Mouse (Mus musculus) right cerebral cortex, postnatal 10 days (tissue): ENCODE data around the gene Mlc1.

ENCODE experiments used
- DNase-seq, 2 experiments: peaks; one replicate each; pipeline ENCODE4 v3.0.0; 2021; ENCODE audit warnings: low spot score in 2 of 2

Gene Mlc1

DNA sequence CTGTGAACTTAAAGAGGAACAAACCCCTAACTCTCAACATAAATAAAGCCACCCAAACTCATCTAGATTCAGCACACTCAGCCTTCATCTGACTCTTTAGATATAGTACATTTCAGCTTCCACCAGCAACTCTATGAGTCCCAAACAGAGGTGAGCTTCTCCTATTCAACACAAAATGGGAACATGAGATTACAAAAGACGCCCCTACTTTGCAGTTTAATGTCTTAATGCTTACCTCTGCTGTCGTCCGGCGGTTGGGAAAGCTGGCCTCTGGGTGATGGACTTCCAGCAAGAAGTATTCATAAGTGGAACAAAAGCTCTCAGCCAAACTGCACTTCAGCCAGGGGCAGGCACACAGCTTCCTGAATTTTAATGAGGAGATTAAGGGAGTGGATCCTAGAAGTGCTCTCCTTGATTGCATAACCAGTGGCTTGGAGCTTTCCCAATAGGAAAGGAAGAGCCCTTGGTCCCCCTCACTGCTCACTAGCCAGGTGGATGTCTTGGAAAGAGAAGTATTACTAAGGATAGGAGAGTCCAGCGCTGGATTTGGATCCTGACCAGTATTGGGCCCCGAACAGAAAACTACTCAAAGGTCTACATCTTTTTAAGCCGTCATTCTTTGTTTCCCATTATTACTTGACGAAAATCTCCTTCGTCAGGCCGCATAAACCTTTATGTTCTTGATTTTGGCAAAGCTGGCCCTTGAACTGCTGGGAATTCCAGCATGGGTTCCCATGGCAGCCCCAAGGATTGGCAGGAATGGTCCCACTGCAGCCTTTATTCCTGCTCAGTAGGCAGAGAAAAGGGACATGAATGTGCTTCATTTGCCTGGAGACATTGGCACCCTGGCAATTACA lies at the start of gene Mlc1:
Mlc1 (minus strand) TSS at position 727 of the 857 bp plus-strand sequence.
- peak; percentile 72 to 75 for DNase-seq

DNA sequence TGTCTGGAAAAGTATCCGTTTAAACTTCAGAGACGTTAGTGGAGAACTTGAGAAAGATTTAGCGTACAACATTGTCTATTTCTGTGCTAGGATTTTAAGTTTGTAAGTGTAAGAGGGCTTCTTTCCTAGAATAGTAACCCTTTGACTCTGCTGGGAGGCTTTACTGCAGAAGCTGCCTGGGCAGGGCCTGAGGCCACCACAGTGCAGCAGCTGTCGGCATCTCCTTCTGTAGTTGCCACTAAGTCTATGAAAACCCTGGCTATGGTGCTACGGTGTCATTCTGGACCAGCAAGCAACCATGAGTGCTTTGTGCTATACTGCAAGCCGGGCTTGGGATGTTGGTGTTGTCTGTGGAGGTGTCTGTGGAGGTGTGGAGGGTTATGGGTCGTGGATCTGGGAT lies 41.7 kb upstream of the Mlc1 start:
- DNase-seq, result no peak

DNA sequence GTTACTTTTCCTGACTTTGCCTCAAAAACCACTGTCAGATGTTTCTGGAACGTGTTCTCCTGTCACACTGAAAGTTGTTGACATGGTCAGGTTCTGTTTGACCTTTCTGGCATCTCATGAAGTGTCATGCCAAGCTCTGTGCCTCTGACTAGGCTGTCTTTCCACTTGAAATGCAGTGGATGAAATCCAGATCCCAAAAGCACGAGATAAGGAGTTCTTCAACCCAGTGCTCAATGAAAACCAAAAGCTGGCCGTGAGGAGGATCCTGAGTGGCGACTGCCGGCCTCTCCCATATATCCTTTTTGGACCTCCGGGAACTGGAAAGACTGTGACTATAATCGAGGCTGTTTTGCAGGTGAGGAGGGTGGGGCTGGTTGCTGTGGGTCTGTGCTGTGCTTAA lies 41.3 kb upstream of the Mlc1 start:
- DNase-seq, result peak in 1 of 2 experiments; percentile 5

DNA sequence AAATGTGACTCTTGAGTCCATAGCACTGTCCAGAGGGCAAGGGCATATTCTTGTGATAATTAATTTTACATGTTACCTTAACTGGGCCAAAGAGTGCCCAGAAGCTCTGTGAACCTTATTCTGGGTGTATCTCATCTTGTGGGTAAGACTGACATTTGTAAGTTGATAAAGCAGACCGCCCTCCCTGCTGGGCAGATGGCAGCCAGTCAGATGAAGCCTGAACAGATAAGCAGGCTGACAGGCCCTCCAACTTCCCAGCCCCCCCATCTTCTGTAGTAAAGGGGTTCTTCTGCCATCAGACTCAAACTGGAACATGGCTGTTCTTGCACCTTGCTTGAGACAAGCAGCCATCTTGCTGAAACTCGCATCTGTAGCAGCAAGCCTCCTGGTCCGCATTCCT lies 37.9 kb upstream of the Mlc1 start:
- DNase-seq, result peak in 1 of 2 experiments; percentile 15

DNA sequence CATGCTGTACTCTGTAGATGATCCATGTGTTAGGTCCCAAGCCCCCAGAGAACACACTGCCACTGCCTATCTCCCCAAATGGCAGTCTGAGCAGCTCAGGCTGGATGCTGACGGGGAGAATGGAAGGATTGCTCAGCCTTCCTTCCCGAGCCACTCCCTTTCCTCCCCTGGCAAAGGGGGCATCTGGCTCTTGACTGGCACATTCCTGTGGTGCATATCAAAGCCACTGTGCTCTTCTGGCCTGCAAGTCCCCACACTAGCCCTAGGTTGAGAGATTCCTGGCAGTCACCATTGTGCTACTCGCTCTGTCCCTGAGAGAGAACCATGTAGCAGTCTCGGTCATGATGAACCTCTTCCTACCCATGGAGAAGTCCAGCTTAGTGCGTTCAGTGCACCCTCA lies 29.0 kb upstream of the Mlc1 start:
- DNase-seq, result no peak

DNA sequence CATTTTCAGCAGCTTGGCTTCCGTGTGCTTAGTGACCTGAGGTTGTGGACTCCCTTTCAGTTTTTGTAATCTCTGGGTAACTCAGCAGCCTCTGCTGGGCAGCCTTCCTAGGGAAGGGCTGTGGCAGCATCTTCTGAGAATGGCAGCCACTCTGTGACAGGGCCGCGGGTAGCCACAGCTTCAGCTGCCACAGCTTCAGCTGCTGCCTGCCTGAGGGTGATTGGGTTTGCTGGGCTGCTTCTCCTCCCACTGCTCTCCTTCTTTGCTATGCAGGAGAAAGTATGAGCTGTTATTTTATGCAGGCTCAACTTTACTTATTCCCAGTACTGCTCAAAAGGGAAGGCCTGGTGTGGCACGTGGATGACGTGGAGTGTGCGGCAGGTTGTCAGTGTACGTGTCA lies 28.2 kb upstream of the Mlc1 start:
- DNase-seq, result no peak

DNA sequence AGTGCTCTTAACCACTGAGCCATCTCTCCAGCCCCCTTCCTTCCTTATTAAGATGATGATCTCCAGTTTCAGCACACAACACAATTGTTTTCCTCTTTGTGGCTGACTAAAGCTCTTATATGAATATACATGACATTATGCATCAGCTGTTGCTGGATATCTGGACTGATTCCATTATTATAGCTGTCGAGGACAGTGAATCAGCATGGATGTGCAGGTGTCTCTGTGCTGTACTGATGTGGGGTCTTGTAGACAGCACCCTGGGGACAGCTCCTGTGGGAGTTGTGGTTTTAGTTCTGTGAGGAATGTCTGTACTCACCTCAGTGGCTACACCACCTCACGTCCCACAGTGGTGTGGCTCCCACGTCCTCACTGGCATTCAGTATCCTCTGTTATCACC lies 22.4 kb upstream of the Mlc1 start:
- no peak for DNase-seq

DNA sequence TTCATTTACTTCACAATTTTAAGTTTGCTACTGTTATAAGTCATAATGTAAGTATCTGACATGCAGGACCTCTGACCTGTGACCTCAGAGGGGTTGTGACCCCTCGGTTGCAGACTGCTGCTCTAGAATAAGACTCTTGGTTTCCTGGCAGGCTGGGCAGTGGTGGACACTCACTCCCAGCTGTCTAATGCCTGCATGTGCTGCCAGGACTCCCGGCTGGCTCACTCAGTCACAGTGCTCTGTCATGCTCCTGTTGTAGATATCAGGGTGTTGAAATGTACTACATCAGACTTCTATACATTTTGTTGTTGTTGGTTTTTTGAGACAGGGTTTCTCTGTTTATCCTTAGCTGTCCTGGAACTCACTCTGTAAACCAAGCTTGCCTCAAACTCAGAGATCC lies 21.6 kb upstream of the Mlc1 start:
- DNase-seq, result no peak

DNA sequence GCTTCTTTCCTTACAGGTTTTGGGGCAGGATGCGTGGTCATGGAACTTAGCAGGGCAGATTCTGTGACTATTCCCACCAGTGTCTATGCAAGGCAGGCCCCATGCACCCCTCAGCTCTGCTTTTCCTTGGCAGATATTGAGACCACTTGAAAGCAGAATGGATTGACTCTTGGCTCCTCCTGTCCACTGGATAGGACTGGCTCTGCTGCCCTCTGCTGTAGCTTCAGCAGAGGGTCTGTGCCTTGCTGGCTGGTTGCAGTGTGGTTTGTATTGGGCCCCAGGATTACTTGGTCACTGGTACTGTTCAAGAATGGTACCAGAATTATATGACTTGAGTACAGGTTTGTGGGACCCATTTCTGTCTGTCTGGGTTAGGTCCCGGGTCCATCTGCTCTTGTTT lies 20.3 kb upstream of the Mlc1 start:
- peak; percentile 38 to 48 for DNase-seq

DNA sequence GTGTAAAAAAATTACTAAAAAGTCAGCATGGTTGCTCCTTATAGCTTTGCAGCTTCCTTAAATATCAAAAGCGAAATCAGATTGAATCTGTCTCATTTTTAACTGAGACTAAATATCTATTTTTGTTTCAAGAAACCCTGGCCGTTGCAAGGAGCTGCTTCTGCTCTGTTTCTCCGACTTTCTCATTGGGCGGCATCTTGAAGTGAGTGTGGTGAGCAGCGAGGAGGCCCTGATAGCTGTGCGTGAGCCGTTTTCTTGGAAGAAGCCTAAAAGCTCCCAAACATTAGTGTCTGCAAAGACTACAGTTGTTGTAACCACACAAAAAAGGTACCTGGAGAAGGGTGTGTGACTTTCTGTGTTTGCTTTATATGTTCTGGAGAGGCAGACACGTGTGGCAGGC lies 19.8 kb upstream of the Mlc1 start:
- peak; percentile 61 to 67 for DNase-seq

DNA sequence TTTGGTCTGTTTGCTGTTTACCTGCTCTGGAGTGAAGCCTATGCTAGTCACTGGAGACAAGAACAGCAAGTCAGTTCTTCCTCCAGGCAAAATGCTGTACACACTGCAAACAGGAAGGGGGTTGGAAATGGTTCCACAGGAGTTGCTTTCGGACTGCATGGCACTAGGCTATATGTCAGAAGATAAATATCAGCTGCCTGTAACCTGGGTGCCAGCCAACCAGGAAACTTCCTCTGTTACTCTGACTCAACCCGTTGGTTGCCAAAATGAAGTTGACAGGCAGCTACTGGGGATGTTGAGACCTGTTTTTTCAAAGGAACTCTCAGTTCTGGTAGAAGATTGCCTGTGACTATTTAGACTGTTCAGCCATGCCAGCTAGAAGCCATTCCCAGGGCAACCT lies 10.4 kb upstream of the Mlc1 start:
- DNase-seq, result no peak

DNA sequence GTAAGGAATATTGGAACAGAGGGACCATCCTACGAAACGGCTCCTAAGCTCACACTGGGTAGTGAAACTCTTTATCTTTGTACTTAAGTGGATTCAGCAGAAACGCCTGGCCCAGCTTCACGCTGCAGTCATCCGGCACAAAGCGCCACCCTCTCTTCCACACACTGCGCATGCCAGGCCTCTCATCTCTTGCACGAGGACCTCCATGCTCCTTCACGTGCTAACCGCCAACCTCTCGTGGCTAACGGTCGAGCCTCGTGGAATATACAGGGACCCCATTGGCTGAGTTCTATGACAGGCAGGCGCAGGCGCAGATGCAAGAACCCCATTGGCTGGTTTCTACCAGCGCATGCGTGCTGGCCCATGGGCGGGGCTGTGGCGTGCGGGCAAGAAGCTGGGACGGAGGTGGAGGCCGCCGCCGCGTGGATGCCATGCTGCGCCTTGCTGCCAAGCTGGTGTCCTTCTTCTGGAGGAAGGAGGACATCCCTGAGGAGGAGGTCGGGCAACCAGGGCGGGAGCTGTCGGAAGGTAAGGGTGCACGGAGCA lies 3.8 kb upstream of the Mlc1 start, which contains the start of gene Mov10l1:
Mov10l1 (plus strand) TSS at position 376 of the 546 bp plus-strand sequence.
- no peak for DNase-seq

DNA sequence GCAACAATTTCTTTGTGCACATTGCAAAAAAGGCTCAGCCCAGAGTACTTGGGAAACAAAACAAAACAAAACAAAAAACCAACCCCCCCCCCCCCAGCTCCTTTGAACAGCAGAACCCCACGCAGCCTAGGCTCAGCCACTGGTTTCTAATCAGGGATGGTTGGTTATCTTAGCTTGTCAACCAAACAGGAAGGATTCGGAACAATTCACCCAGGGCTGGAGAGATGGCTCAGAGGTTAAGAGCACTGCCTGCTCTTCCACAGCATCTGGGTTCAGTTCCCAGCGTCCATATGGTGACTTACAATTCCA lies 285 bp upstream of the Mlc1 start:
- DNase-seq, result no peak

DNA sequence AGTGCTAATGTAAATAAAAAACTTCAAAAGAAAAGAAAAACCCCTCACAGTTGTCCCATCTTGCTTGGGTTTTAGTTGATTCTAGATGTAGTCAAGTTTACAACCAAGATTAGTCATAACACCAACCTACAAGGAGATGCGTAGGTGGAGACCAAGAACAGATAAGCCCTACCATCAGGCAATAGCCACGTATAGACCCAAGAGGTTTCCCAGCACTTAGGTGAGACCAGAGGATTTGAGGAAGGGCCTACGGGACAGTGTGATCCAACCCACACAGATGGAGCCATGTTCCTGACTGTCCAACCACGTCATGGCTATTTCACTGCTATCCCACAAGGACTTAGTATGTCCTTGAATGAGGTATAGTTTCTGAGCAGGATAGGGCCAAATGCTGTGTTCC lies 6.5 kb downstream of the Mlc1 start:
- DNase-seq, result no peak

DNA sequence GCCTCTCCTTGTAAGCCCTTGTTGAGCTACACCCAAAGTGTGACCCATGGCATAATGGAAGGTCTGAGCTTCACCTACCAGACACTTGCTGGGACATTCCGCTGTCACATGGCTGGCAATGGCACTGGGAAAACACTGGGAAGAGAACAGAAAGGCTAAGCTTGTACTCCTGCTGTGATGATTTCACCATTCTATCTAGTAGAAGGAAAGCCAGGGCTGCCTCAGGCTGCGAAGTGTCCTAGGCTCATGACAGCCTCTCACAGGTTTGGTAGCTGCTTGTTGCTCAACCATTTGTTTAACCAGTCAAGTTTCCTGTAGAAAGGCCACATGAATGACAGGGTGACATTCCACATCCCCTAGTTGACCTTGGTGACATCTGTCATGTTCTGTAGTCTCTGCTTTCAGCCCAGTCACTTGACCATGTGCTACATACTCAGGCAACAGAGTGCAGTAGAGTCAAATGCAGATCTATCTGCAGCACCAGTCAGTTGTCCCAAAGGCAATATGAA lies 14.7 kb downstream of the Mlc1 start:
- DNase-seq, result no peak

DNA sequence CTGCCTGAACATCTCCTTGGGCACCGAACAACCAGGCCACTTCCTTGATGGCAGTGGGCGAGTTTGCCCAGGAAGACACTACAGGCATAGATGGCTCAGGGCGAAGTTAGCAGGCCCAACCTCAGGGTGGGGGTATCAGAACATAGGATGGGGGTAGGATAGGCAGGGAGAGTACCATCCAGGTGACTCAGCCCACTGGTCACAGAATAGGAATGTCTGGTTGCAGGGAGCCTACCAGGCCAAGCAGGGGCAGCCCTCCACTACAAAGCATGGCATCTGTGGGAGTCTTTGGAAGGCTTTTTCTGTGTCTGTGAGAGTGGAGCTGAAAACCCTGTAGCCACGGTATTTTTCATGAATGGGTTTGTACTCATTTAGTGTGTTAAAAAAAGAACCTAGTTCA lies 21.3 kb downstream of the Mlc1 start:
- DNase-seq, result no peak

DNA sequence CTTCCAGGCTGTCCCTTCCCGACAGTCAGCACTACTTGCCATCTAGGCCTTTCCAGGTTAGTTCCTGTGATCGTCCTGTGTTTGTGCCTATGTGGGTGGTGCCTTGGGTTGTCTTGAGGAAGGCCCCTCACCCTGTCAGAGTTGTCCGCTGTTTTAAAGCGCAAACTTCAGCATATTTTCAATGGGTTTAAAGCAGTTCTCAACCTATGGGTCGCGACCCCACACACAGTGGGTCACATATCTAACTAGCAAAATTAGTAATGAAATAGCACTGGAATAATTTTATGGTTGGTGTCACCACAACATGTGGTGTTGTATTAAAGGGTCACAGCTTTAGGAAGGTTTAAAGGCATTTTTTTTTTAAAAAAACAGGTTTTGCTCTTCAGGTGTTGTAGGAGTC lies 23.5 kb downstream of the Mlc1 start:
- no peak for DNase-seq

DNA sequence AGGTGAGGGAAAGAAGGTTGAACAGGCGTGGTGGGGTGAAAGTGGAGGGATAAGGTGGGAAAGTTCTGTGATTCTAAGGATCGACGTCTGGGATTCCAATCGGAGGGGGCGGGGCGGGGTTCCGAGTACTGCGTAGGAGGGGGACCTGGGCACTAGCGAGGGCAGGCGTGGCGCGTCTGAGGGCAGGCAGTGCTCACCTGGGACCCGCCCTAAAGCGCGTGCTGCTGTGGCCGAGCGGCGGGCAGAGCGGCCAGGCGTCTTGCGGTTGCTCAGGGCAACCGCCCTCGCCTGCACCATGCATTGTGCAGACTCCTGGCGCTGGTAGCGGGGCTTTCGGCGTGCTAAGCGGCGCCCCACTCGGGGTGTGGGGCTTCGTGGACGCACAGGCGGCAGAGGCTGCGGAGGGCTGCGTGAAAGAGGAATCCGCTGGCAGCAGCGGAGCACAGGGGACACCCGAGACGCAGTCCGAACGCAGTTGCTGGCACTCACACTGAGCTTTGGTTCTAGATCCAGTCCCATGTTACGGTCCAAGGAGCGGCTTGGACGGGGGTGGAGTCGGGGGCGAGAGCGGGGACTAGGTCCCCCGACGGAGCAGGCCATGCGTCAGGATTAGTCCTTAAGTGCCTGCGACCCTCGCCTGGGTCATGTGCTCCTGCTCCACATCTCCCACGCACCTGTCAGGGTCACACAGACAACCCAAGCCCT lies 24.3 kb downstream of the Mlc1 start, which contains the start of gene Ttll8:
Ttll8 (minus strand) TSS at position 51 of the 705 bp plus-strand sequence.
- DNase-seq, result peak; percentile 45 to 54

DNA sequence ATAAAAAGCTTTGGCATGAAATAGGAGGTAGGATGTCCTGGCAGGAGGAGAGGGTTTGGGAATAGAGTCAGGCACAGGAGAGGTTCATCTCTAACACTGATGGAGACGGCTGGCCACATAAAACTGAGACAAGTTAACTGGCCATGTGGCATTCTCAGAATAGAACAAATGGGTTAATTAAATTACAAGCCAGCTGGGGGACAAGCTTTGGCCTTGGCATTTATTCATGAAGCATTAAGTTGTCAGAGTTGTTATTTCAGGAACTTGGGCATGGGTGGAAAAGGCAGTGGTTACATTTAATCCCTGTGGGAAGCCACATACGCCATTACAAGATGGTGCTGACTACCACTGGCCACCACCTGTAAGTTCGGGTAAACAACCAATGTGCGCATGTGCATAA lies 27.6 kb downstream of the Mlc1 start:
- no peak for DNase-seq

DNA sequence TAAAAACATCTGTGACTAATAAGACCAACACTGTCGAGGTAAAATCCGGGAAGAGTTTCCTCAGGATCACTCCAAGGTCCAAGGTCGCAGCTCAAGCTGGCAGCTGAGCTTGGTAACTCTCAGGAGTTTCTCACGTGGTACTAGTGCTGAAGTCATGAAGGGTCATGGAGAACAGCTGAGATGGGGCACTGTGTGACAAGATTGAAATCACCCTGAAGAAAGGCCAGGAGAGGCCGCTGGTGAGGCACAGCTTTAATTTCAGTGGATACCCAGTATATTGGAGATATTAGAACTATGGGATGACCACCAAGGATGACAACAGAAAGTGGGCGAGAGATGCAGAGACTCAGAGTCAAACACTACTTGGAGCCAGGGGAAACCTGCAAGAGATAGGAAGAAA lies 32.0 kb downstream of the Mlc1 start:
- DNase-seq, result no peak

DNA sequence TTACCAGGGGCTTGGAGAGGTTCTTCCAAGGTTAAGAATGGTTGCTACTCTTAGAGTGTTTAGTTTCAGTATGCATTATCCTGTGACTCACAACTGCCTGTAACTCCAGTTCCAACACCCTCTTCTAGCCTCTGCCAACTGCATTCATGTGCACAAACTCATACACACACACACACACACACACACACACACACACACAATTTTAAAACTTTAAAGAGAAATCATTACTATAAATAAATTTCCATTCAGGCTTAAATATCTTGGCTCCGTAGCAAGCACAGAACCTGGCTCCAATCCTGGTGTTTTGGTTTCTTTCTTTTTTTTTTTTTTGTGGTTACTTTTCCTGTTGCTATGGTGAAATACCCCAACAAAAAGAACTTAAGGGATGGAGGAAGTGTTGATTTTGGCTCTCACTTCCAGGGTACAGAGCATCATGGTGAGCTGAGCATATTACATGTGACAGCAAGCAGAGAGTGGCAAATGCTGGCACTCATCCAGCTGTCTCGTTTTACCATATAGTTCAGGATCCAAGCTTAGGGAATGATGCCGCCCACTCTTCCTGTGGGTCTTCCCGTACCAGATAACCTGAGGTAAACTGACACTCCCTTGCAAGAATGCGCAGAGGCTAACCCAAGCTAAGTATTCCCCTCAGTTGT lies 34.8 kb downstream of the Mlc1 start:
- peak; percentile 40 to 51 for DNase-seq

DNA sequence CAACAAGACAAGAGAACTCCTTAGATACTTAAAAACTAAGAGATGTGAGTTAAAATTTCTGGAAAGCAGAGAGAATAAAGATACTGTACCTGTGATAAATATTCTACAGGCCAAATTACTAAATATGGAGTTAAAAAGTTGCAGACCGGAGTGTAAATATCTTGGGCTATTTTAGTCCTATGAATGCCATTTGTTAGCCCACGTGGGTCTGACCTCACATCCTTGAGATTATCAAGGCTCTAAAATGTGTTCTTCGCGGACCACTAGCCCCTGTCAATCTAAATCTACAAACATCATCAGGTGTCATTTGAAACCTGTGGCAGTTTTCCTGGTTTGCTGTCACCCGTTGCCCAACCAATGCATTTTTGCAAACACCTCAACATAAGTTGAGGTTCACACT lies 36.0 kb downstream of the Mlc1 start:
- DNase-seq, result no peak
